Mouse (Mus musculus): Measurements from ENCODE around the gene 4931406C07Rik.

DNA sequence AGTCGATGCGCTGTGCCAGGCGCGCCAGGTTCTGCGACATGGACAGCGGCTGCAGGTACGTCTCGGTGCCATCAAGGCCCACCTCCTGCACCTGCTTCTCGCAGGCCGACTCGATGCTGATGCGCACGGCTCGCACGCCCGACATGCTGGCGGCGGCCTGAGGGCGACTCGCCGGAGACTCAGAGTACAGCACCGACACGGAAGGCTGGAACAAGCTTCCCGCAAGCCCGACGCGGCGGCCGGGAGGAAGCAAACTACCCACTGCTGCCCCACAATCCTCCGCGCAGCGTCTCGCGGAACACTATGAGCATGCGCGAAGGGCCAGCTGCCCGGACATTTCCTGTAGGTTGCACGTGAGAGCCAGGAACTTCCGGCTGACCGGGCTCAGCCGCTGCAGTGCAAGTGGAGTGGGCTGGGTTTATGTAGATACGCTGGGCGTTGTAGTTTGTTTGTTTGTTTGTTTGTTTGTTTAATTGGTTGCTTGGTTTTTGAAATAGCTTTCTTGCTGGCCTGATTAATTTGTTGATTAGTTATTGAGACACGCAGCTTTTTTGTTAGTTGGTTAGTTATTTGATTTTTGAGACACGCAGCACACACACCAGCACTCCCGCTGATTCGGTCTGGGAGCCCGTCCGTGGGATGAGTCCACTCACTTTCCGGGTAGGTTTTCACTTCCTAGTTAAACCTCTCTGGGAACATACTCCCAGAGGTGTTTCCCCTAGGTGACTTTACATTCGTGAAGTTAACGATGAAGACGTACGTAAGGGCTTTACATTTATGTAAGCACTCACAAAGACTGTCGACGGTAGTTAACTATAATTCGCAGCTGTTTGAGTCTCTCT, 26.4 kb downstream of the 4931406C07Rik start, which contains the start of gene Med17:
- TF ChIP-seq CTCF (IDR thresholded peaks at IDR 0.05; ENCODE audit: extremely low read depth, insufficient read depth, low read length): no peak
- TF ChIP-seq POLR2A (IDR thresholded peaks at IDR 0.05; ENCODE audit: extremely low read depth, insufficient read depth, low read length): peak; percentile 85

Data from cortical plate, adult 2 months (tissue).